Mouse (Mus musculus): ENCODE measurements at regions not wholly inside any gene's neighbourhood (a gene's known extent, or its start where the extent isn't known, plus 50 kb on each side); places are given as distances from the start of the nearest gene placed in this dataset.
A peak's percentile ranks its signal among the peaks of the same experiment; 100 is the strongest.

DNA sequence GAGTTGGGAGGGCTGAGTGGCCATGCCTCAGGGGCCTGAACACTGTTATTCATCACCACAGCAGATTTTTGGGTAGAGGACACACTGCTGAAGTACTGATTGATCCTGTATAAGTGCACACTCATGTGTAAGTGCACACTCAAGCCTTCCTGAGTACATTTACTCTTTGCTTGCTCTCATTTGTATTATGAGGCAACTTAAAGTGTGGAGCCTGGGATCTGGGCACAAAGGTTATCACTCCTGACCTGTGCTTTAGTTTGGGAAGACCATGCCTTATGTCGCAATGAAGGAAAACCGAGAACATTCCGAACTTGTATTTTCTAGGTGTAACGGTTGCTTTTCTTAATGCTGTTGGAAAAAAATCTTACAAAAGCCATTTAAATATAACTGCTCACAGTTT is 182.2 kb upstream of the Fam3c start:
- no peaks in the 10 kb centered on the region for H3K27me3 ChIP-seq (replicated peaks; ENCODE audit: control insufficient read depth, insufficient read depth, low read length)
- H3K9me3 ChIP-seq (ENCODE audit: control insufficient read depth, low read length): no peaks in the 10 kb centered on the region
- H3K9ac ChIP-seq (replicated peaks; ENCODE audit: low read depth, low read length): no peak overlapping the region
- H3K4me1 ChIP-seq (replicated peaks; ENCODE audit: control insufficient read depth, insufficient read depth, low read length): no peaks in the 10 kb centered on the region; the same call in 1 of the 2 replicates
- 91% methylated on average over 4 of the region's 4 CpGs for WGBS
- no peak overlapping the region for H3K4me3 ChIP-seq (replicated peaks; ENCODE audit: low read length)
- H3K36me3 ChIP-seq (ENCODE audit: control insufficient read depth, insufficient read depth): no peaks in the 10 kb centered on the region
- H3K27ac ChIP-seq (ENCODE audit: low read length): no peak overlapping the region
- ATAC-seq: no peak
- no peak overlapping the region for H3K4me2 ChIP-seq (ENCODE audit: low read length)

DNA sequence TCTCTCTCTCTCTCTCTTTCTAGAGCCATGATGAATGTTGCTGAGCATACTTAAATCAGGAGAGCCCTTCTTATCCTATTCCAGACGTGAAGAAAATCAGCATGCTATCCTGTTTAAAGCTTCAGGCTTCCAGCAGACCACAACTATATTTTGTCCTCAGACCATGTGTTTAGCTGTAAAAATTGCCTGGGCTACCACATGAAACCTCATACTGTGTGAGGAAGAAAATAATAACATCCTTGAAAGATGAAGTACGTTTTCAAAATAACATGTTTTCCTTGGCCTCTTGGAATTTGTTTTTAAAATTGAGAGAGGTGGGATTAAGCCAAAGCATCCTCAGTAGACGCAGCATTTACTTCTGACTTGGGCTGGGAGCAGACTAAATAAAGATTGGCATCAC is 168.3 kb upstream of the Fam3c start:
- Histone ChIP-seq H3K9ac (replicated peaks; ENCODE audit: low read depth, low read length) (no peak overlapping the region), H3K27me3 (replicated peaks; ENCODE audit: control insufficient read depth, insufficient read depth, low read length) (no peaks in the 10 kb centered on the region), H3K9me3 (ENCODE audit: control insufficient read depth, low read length) (no peaks in the 10 kb centered on the region), H3K4me2 (ENCODE audit: low read length) (no peak overlapping the region), H3K4me3 (replicated peaks; ENCODE audit: low read length) (no peak overlapping the region), H3K36me3 (ENCODE audit: control insufficient read depth, insufficient read depth) (no peaks in the 10 kb centered on the region), H3K27ac (ENCODE audit: low read length) (peak overlapping the region; percentile 67), H3K4me1 (replicated peaks; ENCODE audit: control insufficient read depth, insufficient read depth, low read length) (peaks cover 12% of the 10 kb centered on the region)
- ATAC-seq: no peak
- WGBS: 48% methylated on average over 3 of the region's 3 CpGs

GRCm38 (mm10) chr6:22523582-22524234 is 167.7 kb upstream of the Fam3c start:
- no peaks in the 10 kb centered on the region for H3K9me3 ChIP-seq (ENCODE audit: control insufficient read depth, low read length)
- peak; percentile 70 for ATAC-seq
- H3K27me3 ChIP-seq (replicated peaks; ENCODE audit: control insufficient read depth, insufficient read depth, low read length): no peaks in the 10 kb centered on the region
- peaks cover 12% of the 10 kb centered on the region for H3K4me1 ChIP-seq (replicated peaks; ENCODE audit: control insufficient read depth, insufficient read depth, low read length)
- no peaks in the 10 kb centered on the region for H3K36me3 ChIP-seq (ENCODE audit: control insufficient read depth, insufficient read depth)
- no peak overlapping the region for H3K9ac ChIP-seq (replicated peaks; ENCODE audit: low read depth, low read length)
- no peak overlapping the region for H3K4me2 ChIP-seq (ENCODE audit: low read length)
- H3K27ac ChIP-seq (ENCODE audit: low read length): peak overlapping the region; percentile 81
- 52% methylated on average over 9 of the region's 9 CpGs for WGBS
- no peak overlapping the region for H3K4me3 ChIP-seq (replicated peaks; ENCODE audit: low read length)

DNA sequence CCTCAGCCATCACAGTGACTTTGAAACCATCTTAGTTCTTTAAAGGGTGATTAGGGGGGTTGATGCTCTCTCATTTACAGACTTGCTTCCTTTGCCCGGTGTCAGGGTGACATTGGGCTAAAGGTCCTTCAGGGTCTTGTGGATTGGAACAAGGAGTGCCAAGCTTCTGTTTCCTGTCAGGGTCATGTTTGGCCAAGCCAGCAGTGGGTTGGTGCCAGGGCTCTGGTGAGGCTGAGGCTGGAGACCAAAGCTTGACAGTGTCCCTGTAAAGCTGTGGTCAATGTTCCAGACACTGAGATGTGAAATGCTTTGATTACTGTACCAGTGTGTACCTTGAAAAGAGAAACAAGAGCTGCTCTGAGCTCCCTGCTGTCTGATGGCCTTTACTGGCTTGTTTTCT is 150.8 kb upstream of the Fam3c start:
- H3K27me3 ChIP-seq (replicated peaks; ENCODE audit: control insufficient read depth, insufficient read depth, low read length): no peaks in the 10 kb centered on the region
- 96% methylated on average over 1 of the region's 1 CpGs for WGBS
- no peak overlapping the region for H3K4me2 ChIP-seq (ENCODE audit: low read length)
- no peaks in the 10 kb centered on the region for H3K4me1 ChIP-seq (replicated peaks; ENCODE audit: control insufficient read depth, insufficient read depth, low read length)
- no peak overlapping the region for H3K27ac ChIP-seq (ENCODE audit: low read length)
- no peak overlapping the region for H3K9ac ChIP-seq (replicated peaks; ENCODE audit: low read depth, low read length)
- ATAC-seq: no peak
- H3K36me3 ChIP-seq (ENCODE audit: control insufficient read depth, insufficient read depth): no peaks in the 10 kb centered on the region
- no peaks in the 10 kb centered on the region for H3K9me3 ChIP-seq (ENCODE audit: control insufficient read depth, low read length)
- H3K4me3 ChIP-seq (replicated peaks; ENCODE audit: low read length): no peak overlapping the region

- no peak for ATAC-seq
- H3K9ac ChIP-seq (replicated peaks; ENCODE audit: low read depth, low read length): no peak overlapping the region
- 79% methylated on average over 9 of the region's 9 CpGs for WGBS
These were observed 141.3 kb upstream of the Fam3c start for GRCm38 (mm10) chr6:22497306-22497705.

GRCm38 (mm10) chr6:22496471-22496870 is 140.4 kb upstream of the Fam3c start:
- no peak overlapping the region for H3K9ac ChIP-seq (replicated peaks; ENCODE audit: low read depth, low read length)
- WGBS: 91% methylated on average over 1 of the region's 1 CpGs
- H3K4me3 ChIP-seq (replicated peaks; ENCODE audit: low read length): no peak overlapping the region
- no peaks in the 10 kb centered on the region for H3K36me3 ChIP-seq (ENCODE audit: control insufficient read depth, insufficient read depth)
- H3K27me3 ChIP-seq (replicated peaks; ENCODE audit: control insufficient read depth, insufficient read depth, low read length): no peaks in the 10 kb centered on the region
- no peak overlapping the region for H3K27ac ChIP-seq (ENCODE audit: low read length)
- no peaks in the 10 kb centered on the region for H3K4me1 ChIP-seq (replicated peaks; ENCODE audit: control insufficient read depth, insufficient read depth, low read length)
- no peak overlapping the region for H3K4me2 ChIP-seq (ENCODE audit: low read length)
- no peak for ATAC-seq
- no peaks in the 10 kb centered on the region for H3K9me3 ChIP-seq (ENCODE audit: control insufficient read depth, low read length)

More at GRCm38 (mm10) chr6:22497306-22497705, 141.3 kb upstream of the Fam3c start:
- Histone ChIP-seq H3K4me3 (replicated peaks; ENCODE audit: low read length) (no peak overlapping the region), H3K4me2 (ENCODE audit: low read length) (no peak overlapping the region), H3K4me1 (replicated peaks; ENCODE audit: control insufficient read depth, insufficient read depth, low read length) (no peaks in the 10 kb centered on the region), H3K27me3 (replicated peaks; ENCODE audit: control insufficient read depth, insufficient read depth, low read length) (no peaks in the 10 kb centered on the region), H3K27ac (ENCODE audit: low read length) (no peak overlapping the region), H3K36me3 (ENCODE audit: control insufficient read depth, insufficient read depth) (no peaks in the 10 kb centered on the region), H3K9me3 (ENCODE audit: control insufficient read depth, low read length) (no peaks in the 10 kb centered on the region)

DNA sequence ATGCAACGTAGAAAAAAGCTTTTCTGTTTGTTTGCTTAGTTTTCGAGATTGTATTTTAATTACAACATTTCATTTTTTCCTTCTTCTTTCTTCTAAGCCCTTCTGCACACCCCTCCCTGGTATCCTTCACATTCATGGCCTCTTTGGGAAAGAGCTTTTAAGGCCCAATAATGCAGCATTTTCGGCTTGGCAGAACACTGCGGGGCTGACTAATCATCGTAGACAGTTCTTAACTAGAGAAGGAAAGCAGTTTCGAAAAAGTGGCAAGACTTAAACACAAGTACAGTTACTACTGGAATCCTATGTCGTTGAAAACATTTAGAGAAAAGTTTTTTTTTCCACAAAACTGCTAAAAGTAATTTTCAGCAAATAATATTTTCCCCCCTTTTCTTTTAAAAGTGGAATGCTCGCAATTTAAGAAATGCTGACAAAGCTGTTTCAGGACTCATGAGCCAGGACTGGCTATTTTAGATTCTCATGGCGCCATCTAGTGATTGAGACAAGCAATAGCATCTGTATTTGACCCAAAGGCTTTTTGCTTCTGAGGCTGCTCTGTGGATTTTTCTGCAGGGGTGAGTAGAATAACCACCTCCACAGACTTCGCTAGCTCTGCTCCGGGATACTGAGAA is 137.7 kb upstream of the Fam3c start:
- Histone ChIP-seq H3K27me3 (replicated peaks; ENCODE audit: control insufficient read depth, insufficient read depth, low read length) (no peaks in the 10 kb centered on the region), H3K4me2 (ENCODE audit: low read length) (no peak overlapping the region), H3K27ac (ENCODE audit: low read length) (no peak overlapping the region), H3K4me3 (replicated peaks; ENCODE audit: low read length) (no peak overlapping the region), H3K36me3 (ENCODE audit: control insufficient read depth, insufficient read depth) (no peaks in the 10 kb centered on the region), H3K9me3 (ENCODE audit: control insufficient read depth, low read length) (no peaks in the 10 kb centered on the region), H3K9ac (replicated peaks; ENCODE audit: low read depth, low read length) (no peak overlapping the region), H3K4me1 (replicated peaks; ENCODE audit: control insufficient read depth, insufficient read depth, low read length) (no peaks in the 10 kb centered on the region)
- 29% methylated on average over 11 of the region's 11 CpGs for WGBS
- peak; percentile 80 for ATAC-seq

- WGBS: 83% methylated on average over 17 of the region's 17 CpGs
- Histone ChIP-seq H3K36me3 (ENCODE audit: control insufficient read depth, insufficient read depth) (no peaks in the 10 kb centered on the region), H3K9me3 (ENCODE audit: control insufficient read depth, low read length) (no peaks in the 10 kb centered on the region), H3K27me3 (replicated peaks; ENCODE audit: control insufficient read depth, insufficient read depth, low read length) (no peaks in the 10 kb centered on the region), H3K27ac (ENCODE audit: low read length) (no peak overlapping the region), H3K9ac (replicated peaks; ENCODE audit: low read depth, low read length) (no peak overlapping the region), H3K4me2 (ENCODE audit: low read length) (no peak overlapping the region), H3K4me3 (replicated peaks; ENCODE audit: low read length) (no peak overlapping the region), H3K4me1 (replicated peaks; ENCODE audit: control insufficient read depth, insufficient read depth, low read length) (no peaks in the 10 kb centered on the region)
- no peak for ATAC-seq
These were observed 136.9 kb upstream of the Fam3c start for GRCm38 (mm10) chr6:22492896-22493295.

DNA sequence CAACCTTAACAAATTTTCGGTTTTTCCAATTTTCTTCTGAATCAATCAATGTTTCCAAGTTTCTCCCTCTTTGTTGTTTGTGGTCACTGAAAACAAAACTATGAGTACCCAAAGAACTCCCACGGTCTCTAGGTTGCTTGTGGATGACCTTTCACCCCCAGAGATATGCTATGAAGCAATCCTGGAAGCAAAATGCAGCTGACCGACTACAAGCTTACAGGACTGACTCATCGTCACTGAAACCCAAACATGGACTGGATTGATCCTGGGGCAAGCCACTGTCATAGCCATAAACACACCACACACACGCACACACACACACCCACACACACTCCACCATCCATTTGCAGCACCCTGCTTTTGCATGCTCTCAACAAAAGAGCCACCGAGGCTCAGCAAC is 134.7 kb upstream of the Fam3c start:
- Histone ChIP-seq H3K27me3 (replicated peaks; ENCODE audit: control insufficient read depth, insufficient read depth, low read length) (no peaks in the 10 kb centered on the region), H3K9ac (replicated peaks; ENCODE audit: low read depth, low read length) (no peak overlapping the region), H3K9me3 (ENCODE audit: control insufficient read depth, low read length) (no peaks in the 10 kb centered on the region), H3K4me3 (replicated peaks; ENCODE audit: low read length) (no peak overlapping the region), H3K27ac (ENCODE audit: low read length) (no peak overlapping the region), H3K36me3 (ENCODE audit: control insufficient read depth, insufficient read depth) (no peaks in the 10 kb centered on the region), H3K4me1 (replicated peaks; ENCODE audit: control insufficient read depth, insufficient read depth, low read length) (no peaks in the 10 kb centered on the region), H3K4me2 (ENCODE audit: low read length) (no peak overlapping the region)
- WGBS: 94% methylated on average over 6 of the region's 6 CpGs
- ATAC-seq: no peak
